Mouse (Mus musculus): Measurements from ENCODE around the gene Parp12. TPM values are rescaled to one million over a fixed set of nuclear protein-coding genes. Genes with fewer than 3 reads are reported as not detected.

Parp12 gene
- polyA plus RNA-seq, 1 experiment, result 4.2 TPM

DNA sequence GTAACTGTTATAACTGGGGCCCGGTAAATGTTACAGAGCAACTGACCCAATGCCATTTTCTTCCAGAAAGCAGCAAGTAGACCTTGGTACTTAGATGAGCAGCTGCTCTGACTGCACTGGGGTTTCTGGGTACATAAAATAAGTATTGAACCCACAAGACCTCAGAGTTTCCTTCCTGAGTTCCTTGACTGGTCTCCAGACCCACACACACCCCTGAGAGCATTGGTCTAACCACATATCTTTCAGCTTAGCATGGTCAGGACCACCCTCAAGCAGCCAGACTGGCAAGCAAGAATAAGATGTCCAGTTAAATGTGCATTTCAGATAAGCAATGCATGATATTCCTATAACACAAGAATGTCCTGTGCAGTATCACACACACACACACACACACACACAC, 61.0 kb downstream of the Parp12 start:
- TF ChIP-seq CTCF (IDR thresholded peaks at IDR 0.05; ENCODE audit: borderline replicate concordance, extremely low read depth, insufficient read depth, insufficient read length), result no peak
- no peak for TF ChIP-seq POLR2A (IDR thresholded peaks at IDR 0.05; ENCODE audit: borderline replicate concordance, extremely low read depth, insufficient read depth, insufficient read length, poor library complexity, severe bottlenecking)
- DNase-seq (ENCODE audit: low read depth), result no peak

DNA sequence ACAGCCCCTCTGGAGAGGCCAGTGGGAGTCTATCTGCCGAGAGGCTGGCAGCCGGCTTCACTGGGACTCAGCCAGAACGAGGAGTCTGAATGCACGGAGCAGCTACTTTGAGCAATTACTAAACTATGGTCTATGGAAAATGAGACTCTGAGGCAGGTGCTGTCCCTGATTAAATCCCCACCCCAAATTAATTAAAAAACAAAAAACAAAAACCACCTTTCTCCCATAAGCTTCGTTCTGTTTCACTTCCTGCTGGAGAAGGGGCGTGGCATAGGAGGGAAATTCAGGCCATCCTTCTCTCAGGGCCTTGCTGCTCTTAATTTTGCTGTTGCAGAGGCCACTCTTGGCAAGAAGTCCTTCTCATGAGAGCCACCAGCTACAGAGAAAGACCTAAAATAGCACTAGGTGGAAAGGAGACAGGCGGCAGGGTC, 62.3 kb downstream of the Parp12 start:
- peak; percentile 57 for DNase-seq (ENCODE audit: low read depth)
- TF ChIP-seq POLR2A (IDR thresholded peaks at IDR 0.05; ENCODE audit: borderline replicate concordance, extremely low read depth, insufficient read depth, insufficient read length, poor library complexity, severe bottlenecking) (no peak), CTCF (IDR thresholded peaks at IDR 0.05; ENCODE audit: borderline replicate concordance, extremely low read depth, insufficient read depth, insufficient read length) (no peak)

DNA sequence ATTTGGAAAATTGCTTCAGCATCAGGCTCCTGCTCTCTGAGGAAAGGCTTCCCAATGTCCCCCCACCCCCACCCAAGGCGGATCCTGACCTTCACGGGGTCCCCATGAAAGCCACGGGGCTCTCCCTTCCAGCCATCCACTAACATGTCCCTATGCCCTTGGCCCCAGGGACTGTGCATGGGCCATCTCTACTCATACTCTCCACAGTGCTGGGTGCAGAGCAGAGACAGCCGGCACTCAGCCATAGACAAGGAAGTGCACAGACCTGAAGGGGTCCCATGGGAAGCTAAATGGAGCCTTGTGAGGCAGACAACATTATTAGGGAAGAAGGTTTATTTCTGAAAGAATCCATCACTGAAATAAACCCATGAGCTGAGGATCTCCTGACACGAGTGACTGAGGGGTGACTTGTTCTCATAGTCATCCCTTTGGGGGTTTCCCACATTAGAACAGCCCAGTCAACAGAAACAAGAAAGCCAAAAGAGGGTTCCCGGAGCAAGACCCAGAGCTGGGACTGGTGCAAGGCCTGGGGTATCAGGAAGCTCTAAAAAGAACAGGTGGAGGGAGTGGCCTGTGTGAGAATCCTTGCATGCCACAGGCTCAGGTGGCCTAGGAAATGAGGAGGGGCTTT, 63.2 kb downstream of the Parp12 start:
- no peak for TF ChIP-seq POLR2A (IDR thresholded peaks at IDR 0.05; ENCODE audit: borderline replicate concordance, extremely low read depth, insufficient read depth, insufficient read length, poor library complexity, severe bottlenecking)
- no peak for TF ChIP-seq CTCF (IDR thresholded peaks at IDR 0.05; ENCODE audit: borderline replicate concordance, extremely low read depth, insufficient read depth, insufficient read length)

DNA sequence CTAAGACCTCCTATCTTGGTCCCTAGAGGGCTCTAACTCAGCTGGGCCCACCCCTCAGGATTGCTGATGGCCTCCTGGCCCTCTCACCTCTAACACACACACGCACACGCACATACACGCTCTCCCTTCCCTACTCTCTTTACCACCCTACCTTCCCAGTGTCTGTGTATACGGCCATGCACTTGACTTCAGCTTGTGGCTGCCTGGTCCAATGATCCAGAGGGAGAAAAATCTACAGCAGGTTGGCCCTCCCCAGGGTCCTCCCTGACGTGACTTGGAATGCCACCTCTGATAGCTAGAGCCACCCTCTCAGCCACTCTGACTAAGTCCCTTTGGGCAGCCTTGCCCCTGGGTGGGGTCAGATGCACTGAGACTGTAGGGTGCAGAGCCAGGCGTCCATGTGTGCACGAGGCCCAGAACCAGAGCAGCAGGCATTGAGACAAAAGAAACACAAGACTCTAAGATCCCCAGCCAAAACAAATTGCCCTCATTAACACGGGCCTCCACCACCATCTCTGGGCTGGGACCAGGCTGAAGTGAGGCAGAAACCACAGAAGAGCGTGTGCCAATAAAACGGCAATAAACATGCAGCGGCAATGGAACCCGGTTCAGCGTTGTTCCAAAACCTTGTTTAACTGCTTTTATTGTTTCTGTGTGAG, 63.8 kb downstream of the Parp12 start:
- TF ChIP-seq POLR2A (IDR thresholded peaks at IDR 0.05; ENCODE audit: borderline replicate concordance, extremely low read depth, insufficient read depth, insufficient read length, poor library complexity, severe bottlenecking) (no peak), CTCF (IDR thresholded peaks at IDR 0.05; ENCODE audit: borderline replicate concordance, extremely low read depth, insufficient read depth, insufficient read length) (no peak)
- peak; percentile 84 for DNase-seq (ENCODE audit: low read depth)

More for the DNA sequence above, 63.2 kb downstream of the Parp12 start:
- no peak for DNase-seq (ENCODE audit: low read depth)

DNA sequence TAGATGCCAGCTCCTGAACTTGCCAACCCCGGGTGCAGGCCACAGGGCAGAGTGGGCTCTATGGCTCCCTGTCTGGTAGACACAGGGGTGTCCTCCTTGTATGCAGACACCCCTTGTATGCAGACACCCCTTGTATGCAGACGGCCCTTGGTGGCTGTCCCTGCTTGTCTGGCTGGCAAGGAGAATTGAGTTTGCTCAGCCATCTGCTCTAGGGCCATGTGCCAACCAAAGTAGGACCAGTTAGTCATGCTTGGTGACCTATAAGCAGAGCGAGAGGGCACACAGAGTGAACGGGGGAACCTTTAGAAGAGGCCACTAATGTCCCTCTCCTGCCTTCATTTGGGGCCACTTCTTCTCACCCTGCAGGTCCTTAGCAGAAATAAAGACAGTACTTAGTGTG, 65.5 kb downstream of the Parp12 start:
- DNase-seq (ENCODE audit: low read depth), result peak; percentile 40
- no peak for TF ChIP-seq POLR2A (IDR thresholded peaks at IDR 0.05; ENCODE audit: borderline replicate concordance, extremely low read depth, insufficient read depth, insufficient read length, poor library complexity, severe bottlenecking)
- TF ChIP-seq CTCF (IDR thresholded peaks at IDR 0.05; ENCODE audit: borderline replicate concordance, extremely low read depth, insufficient read depth, insufficient read length), result no peak

DNA sequence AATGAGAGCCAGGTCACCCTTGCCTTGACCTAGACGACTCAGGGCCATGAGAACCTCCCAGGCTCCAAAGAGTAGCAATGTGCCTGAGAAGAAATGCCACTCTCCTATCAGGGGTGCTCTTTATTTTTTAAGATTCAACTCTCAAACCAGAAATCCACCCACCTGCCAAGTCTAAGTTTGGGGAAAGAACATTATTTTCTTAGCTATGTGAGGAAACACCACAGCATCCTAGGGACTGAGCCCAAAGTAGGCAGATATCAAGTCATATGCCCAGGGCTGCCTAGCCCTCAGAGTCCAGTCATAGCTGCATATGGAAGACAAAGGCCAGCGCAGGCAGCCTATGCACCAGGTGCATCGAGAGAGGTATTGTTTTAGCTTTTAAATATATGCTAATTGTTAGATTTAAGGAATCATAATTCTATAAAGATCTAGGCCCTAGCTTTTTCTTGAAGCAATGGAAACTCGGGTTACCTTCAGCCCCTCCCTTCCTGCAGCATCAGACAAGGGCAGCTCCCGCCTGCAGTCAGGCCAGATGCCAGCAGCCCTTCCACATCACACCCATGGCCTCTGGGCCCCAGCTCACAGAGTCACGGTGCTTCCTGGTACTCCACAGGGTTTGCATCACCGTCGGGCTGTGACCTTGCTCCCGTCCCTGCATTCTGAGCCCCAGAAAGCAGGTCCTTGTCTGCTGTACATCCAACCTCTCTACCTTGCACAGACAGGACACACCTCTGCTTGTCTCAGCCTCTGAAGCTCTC, 66.2 kb downstream of the Parp12 start:
- TF ChIP-seq POLR2A (IDR thresholded peaks at IDR 0.05; ENCODE audit: borderline replicate concordance, extremely low read depth, insufficient read depth, insufficient read length, poor library complexity, severe bottlenecking) (no peak), CTCF (IDR thresholded peaks at IDR 0.05; ENCODE audit: borderline replicate concordance, extremely low read depth, insufficient read depth, insufficient read length) (no peak)

DNA sequence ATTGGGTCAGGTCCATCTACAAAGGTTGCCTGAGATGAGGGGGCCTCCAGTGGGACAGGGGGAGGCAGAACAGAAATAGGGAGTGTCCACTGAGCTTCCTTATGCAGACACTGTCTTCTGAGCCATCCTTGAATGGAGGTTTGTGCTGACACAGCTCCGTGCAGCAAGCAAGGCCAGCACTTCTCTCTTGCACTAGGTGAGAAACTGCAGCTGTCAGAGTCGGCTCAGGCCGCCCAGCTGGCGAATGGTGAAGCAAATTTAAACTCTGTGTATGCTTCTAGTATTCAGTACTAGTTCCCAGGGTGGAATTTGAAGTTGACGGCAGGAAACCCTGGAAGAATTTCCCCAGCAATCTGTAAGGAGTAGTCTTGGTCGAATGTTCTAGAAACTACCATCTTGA, 67.3 kb downstream of the Parp12 start:
- TF ChIP-seq POLR2A (IDR thresholded peaks at IDR 0.05; ENCODE audit: borderline replicate concordance, extremely low read depth, insufficient read depth, insufficient read length, poor library complexity, severe bottlenecking) (no peak), CTCF (IDR thresholded peaks at IDR 0.05; ENCODE audit: borderline replicate concordance, extremely low read depth, insufficient read depth, insufficient read length) (no peak)
- DNase-seq (ENCODE audit: low read depth), result no peak

More for the DNA sequence above, 66.2 kb downstream of the Parp12 start:
- no peak for DNase-seq (ENCODE audit: low read depth)

DNA sequence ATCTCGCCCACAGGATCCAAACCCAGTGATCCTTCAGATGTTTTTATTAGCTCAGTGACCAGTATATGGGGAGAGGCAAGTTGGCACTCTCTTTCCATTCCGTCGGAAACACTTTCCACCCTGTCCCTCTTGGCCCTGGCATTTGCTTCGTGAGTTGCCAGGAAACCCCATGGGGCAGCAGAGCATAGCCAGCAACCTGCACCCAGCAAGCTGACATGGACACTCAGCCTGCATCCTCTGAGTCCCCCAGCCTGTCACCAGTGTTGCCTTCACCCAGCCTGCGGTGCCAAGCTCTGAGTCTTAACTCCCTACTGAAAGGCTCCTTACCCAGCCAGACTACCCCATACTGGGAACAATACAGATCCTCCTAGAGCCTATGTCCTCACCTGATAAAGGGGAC, 69.0 kb downstream of the Parp12 start:
- TF ChIP-seq CTCF (IDR thresholded peaks at IDR 0.05; ENCODE audit: borderline replicate concordance, extremely low read depth, insufficient read depth, insufficient read length) (no peak), POLR2A (IDR thresholded peaks at IDR 0.05; ENCODE audit: borderline replicate concordance, extremely low read depth, insufficient read depth, insufficient read length, poor library complexity, severe bottlenecking) (no peak)

DNA sequence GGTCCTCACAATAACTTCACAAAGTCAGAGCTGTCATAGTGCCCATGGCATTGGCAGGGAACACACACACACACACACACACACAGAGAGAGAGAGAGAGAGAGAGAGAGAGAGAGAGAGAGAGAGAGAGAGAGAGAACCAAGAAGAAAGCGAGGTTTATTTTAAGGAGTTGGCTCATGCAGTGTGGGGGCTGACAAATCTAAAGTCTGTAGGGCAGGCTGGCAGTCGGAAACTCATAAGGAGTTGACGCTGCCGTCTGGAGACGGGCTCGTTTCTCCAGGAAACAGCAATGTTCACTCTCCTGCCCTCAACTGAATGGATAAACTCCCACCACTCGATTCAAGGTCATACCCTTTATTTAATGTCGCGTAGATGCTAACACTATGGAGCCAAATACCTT, 77.7 kb downstream of the Parp12 start:
- no peak for DNase-seq (ENCODE audit: low read depth)
- TF ChIP-seq POLR2A (IDR thresholded peaks at IDR 0.05; ENCODE audit: borderline replicate concordance, extremely low read depth, insufficient read depth, insufficient read length, poor library complexity, severe bottlenecking), result no peak
- no peak for TF ChIP-seq CTCF (IDR thresholded peaks at IDR 0.05; ENCODE audit: borderline replicate concordance, extremely low read depth, insufficient read depth, insufficient read length)

More for the DNA sequence above, 69.0 kb downstream of the Parp12 start:
- DNase-seq (ENCODE audit: low read depth), result no peak

Other genes starting within 250 kb of the Parp12 start
- 0.93 and 0.97 TPM in 2 replicates for gene Tbxas1, start 242.9 kb downstream of the Parp12 start, polyA plus RNA-seq (2012; rRNA removed)
- 25.9 and 48.7 TPM in 2 replicates for gene Hipk2, start 242.2 kb downstream of the Parp12 start, polyA plus RNA-seq (2012; rRNA removed)
- gene Kdm7a, start 88.4 kb upstream of the Parp12 start, polyA plus RNA-seq (2012; rRNA removed), result 7.1 and 9.6 TPM in 2 replicates

All from brain, embryonic 14.5 days (tissue).